Mouse (Mus musculus) embryonic facial prominence, embryonic 14.5 days (tissue): ENCODE measurements around the gene Rilpl1. TPM values are rescaled to one million over a fixed set of nuclear protein-coding genes. Genes with fewer than 3 reads are reported as not detected.

Experiments
- ATAC-seq: fragments of 200-750 bp; cut with Nextera tagmentation; 2 replicates; pipeline ENCODE4 v1.8.0; 2017; ENCODE audit warnings: low read depth, moderate number of reproducible peaks, moderate TSS enrichment
- DNase-seq: peaks from one replicate; pipeline ENCODE4 v3.0.0-alpha.2; 2015; ENCODE audit warnings: low spot score
- H3K27ac ChIP-seq: fragments of 300-500 bp; sonication (generic); replicated peaks from 2 replicates; pipeline ENCODE4 v1.5.1; 2014; ENCODE audit warnings: low read depth, mild to moderate bottlenecking, low read length, moderate library complexity
- H3K27me3 ChIP-seq: fragments of 300-500 bp; sonication (generic); replicated peaks from 2 replicates; pipeline ENCODE4 v1.6.1; 2014; ENCODE audit warnings: low read length; ENCODE audit not compliant: control insufficient read depth, insufficient read depth
- H3K36me3 ChIP-seq: fragments of 300-500 bp; sonication (generic); 2 replicates; pipeline ENCODE4 v1.6.1; 2014; ENCODE audit warnings: low read length, mixed read lengths; ENCODE audit not compliant: control insufficient read depth, insufficient read depth
- H3K4me1 ChIP-seq: fragments of 300-500 bp; sonication (generic); 2 replicates; pipeline ENCODE4 v1.6.1; 2014; ENCODE audit warnings: antibody characterized with exemption, low read length; ENCODE audit not compliant: control insufficient read depth, insufficient read depth
- H3K4me2 ChIP-seq: fragments of 300-500 bp; sonication (generic); 2 replicates; pipeline ENCODE4 v1.6.1; 2014; ENCODE audit warnings: low read depth, mild to moderate bottlenecking, low read length, moderate library complexity, mixed read lengths
- H3K4me3 ChIP-seq: fragments of 300-500 bp; sonication (generic); 2 replicates; pipeline ENCODE4 v1.5.1; 2014; ENCODE audit warnings: low read depth, mild to moderate bottlenecking, low read length
- H3K9ac ChIP-seq: fragments of 300-500 bp; sonication (generic); 2 replicates; pipeline ENCODE4 v1.6.1; 2014; ENCODE audit warnings: low read depth, mild to moderate bottlenecking, low read length, moderate library complexity, mixed read lengths
- H3K9me3 ChIP-seq: fragments of 300-500 bp; sonication (generic); 2 replicates; pipeline ENCODE4 v1.6.1; 2016; ENCODE audit warnings: low read length; ENCODE audit not compliant: control insufficient read depth
- WGBS: fragments of 180-500 bp; shearing (Covaris S2); extraction: QIAGEN DNeasy Blood & Tissue Kit; methylation state at CpG from one replicate; pipeline ENCODE4 v1.1.7; 2014; 5-methylcytosine and 5-hydroxymethylcytosine counted together
- polyA plus RNA-seq: library from polyadenylated mRNA; unstranded; fragments of >200 nt; fragmentation: Nextera tagmentation; extraction: Ambion mirVana; gene quantifications from 2 replicates; pipeline ENCODE4 v1.2.1, GENCODE M21; 2014

The Rilpl1 gene
- polyA plus RNA-seq, 1 experiment from 2014 or later, result 29.6 TPM

- DNase-seq (peak; percentile 84), ATAC-seq (peak; percentile 56)
- H3K9me3 ChIP-seq, result no peaks in the 10 kb centered on the region
- H3K27ac ChIP-seq, result peak overlapping the region; percentile 87
- H3K9ac ChIP-seq, result peak overlapping the region; percentile 90
- peak overlapping the region; percentile 85 for H3K4me2 ChIP-seq
- H3K27me3 ChIP-seq, result no peaks in the 10 kb centered on the region
- WGBS, result 2% methylated on average over 15 of the region's 15 CpGs
- peaks cover 44% of the 10 kb centered on the region for H3K36me3 ChIP-seq
- peak overlapping the region; percentile 88 for H3K4me3 ChIP-seq
- H3K4me1 ChIP-seq, result peaks cover 18% of the 10 kb centered on the region
Observed at GRCm38 (mm10) chr5:124446301-124446881, 84.8 kb downstream of the Rilpl1 start.

- Histone ChIP-seq H3K27me3 (no peaks in the 10 kb centered on the region), H3K9me3 (no peaks in the 10 kb centered on the region), H3K4me2 (peak overlapping the region; percentile 85), H3K27ac (peak overlapping the region; percentile 87), H3K36me3 (peaks cover 37% of the 10 kb centered on the region), H3K9ac (peak overlapping the region; percentile 90), H3K4me1 (peaks cover 21% of the 10 kb centered on the region), H3K4me3 (peak overlapping the region; percentile 88)
- peak; percentile 6 for DNase-seq
- ATAC-seq, result peak; percentile 39
- whole genome bisulfite sequencing, result 0% methylated on average over 8 of the region's 77 CpGs
Observed at GRCm38 (mm10) chr5:124445621-124446293, 85.4 kb downstream of the Rilpl1 start.

- DNase-seq (peak; percentile 89), ATAC-seq (peak; percentile 91)
- Histone ChIP-seq H3K4me1 (peaks cover 25% of the 10 kb centered on the region), H3K9me3 (no peaks in the 10 kb centered on the region), H3K9ac (peak overlapping the region; percentile 90), H3K36me3 (peaks cover 29% of the 10 kb centered on the region), H3K4me2 (peak overlapping the region; percentile 85), H3K27me3 (no peaks in the 10 kb centered on the region), H3K4me3 (peak overlapping the region; percentile 88), H3K27ac (peak overlapping the region; percentile 87)
- 6% methylated on average over 39 of the region's 66 CpGs for WGBS
Observed at GRCm38 (mm10) chr5:124444661-124445561, 86.3 kb downstream of the Rilpl1 start.

GRCm38 (mm10) chr5:124444208-124444607, 87.0 kb downstream of the Rilpl1 start:
- no peak overlapping the region for H3K27ac ChIP-seq
- peak overlapping the region; percentile 85; the same call in 1 of the 2 replicates for H3K4me2 ChIP-seq
- H3K4me1 ChIP-seq, result peaks cover 23% of the 10 kb centered on the region
- 65% methylated on average over 3 of the region's 3 CpGs for WGBS
- no peaks in the 10 kb centered on the region for H3K27me3 ChIP-seq
- ATAC-seq (no peak), DNase-seq (no peak)
- peaks cover 23% of the 10 kb centered on the region for H3K36me3 ChIP-seq
- no peaks in the 10 kb centered on the region for H3K9me3 ChIP-seq
- H3K4me3 ChIP-seq, result no peak overlapping the region
- peak overlapping the region; percentile 71; the same call in 1 of the 2 replicates for H3K9ac ChIP-seq

Other genes starting within 250 kb of the Rilpl1 start
- gene Mphosph9, start 203.4 kb downstream of the Rilpl1 start, polyA plus RNA-seq, result 9.3 and 10.2 TPM in 2 replicates
- gene 2810006K23Rik, start 203.3 kb downstream of the Rilpl1 start, polyA plus RNA-seq, result 9.3 and 10.4 TPM in 2 replicates
- gene Cdk2ap1, start 168.3 kb downstream of the Rilpl1 start, polyA plus RNA-seq, result 62.2 and 69.7 TPM in 2 replicates
- 62.7 and 66.5 TPM in 2 replicates for gene Sbno1, start 105.4 kb downstream of the Rilpl1 start, polyA plus RNA-seq
- gene Kmt5a, start 91.5 kb downstream of the Rilpl1 start, polyA plus RNA-seq, result 50.3 and 57.5 TPM in 2 replicates
- gene Rilpl2, start 53.0 kb downstream of the Rilpl1 start, polyA plus RNA-seq, result 33.6 and 34.8 TPM in 2 replicates
- gene Snrnp35, start 48.3 kb downstream of the Rilpl1 start, polyA plus RNA-seq, result 11.0 and 11.4 TPM in 2 replicates
- 612 and 629 TPM in 2 replicates for gene Tmed2, start 9.3 kb upstream of the Rilpl1 start, polyA plus RNA-seq
- 8.5 and 10.6 TPM in 2 replicates for gene Ddx55, start 21.5 kb upstream of the Rilpl1 start, polyA plus RNA-seq
- 74.6 and 74.9 TPM in 2 replicates for gene Eif2b1, start 47.7 kb upstream of the Rilpl1 start, polyA plus RNA-seq
- gene Gtf2h3, start 47.7 kb upstream of the Rilpl1 start, polyA plus RNA-seq, result 56.7 and 74.3 TPM in 2 replicates
- gene Atp6v0a2, start 97.2 kb upstream of the Rilpl1 start, polyA plus RNA-seq, result 46.8 and 48.3 TPM in 2 replicates
- gene Dnah10, start 193.7 kb upstream of the Rilpl1 start, polyA plus RNA-seq, result 0.25 and 0.39 TPM in 2 replicates